Mouse (Mus musculus): Measurements from ENCODE around the gene E2f1. TPM values are rescaled to one million over a fixed set of nuclear protein-coding genes. Genes with fewer than 3 reads are reported as not detected.

Gene E2f1
- polyA plus RNA-seq, 1 experiment from 2014 or later, result 29.9 TPM

- no peak overlapping the region for H3K27ac ChIP-seq
- H3K9ac ChIP-seq, result no peak overlapping the region
- no peaks in the 10 kb centered on the region for H3K9me3 ChIP-seq
- WGBS, result 91% methylated on average over 9 of the region's 9 CpGs
- peaks cover 6% of the 10 kb centered on the region; the same call in 1 of the 2 replicates for H3K4me1 ChIP-seq
- H3K4me3 ChIP-seq, result no peak overlapping the region
- H3K27me3 ChIP-seq (replicated peaks), result no peaks in the 10 kb centered on the region
- H3K36me3 ChIP-seq, result 0 out of 2 replicates have a peak, but pooled peaks cover 3% of the 10 kb centered on the region
- ATAC-seq (ENCODE audit: low FRiP score, low read depth), result no peak
- H3K4me2 ChIP-seq (replicated peaks), result no peak overlapping the region
Measured at GRCm38 (mm10) chr2:154543567-154544347, 25.9 kb downstream of the E2f1 start.

GRCm38 (mm10) chr2:154541630-154542029 is 28.1 kb downstream of the E2f1 start:
- no peaks in the 10 kb centered on the region for H3K27me3 ChIP-seq (replicated peaks)
- no peak for ATAC-seq (ENCODE audit: low FRiP score, low read depth)
- H3K36me3 ChIP-seq, result peaks cover 13% of the 10 kb centered on the region; the same call in 1 of the 2 replicates
- no peak overlapping the region for H3K27ac ChIP-seq
- H3K4me3 ChIP-seq, result no peak overlapping the region
- no peak overlapping the region for H3K4me2 ChIP-seq (replicated peaks)
- H3K9me3 ChIP-seq, result no peaks in the 10 kb centered on the region
- no peak overlapping the region for H3K9ac ChIP-seq
- peaks cover 20% of the 10 kb centered on the region; the same call in 1 of the 2 replicates for H3K4me1 ChIP-seq
- 77% methylated on average over 2 of the region's 2 CpGs for WGBS

- no peak for ATAC-seq (ENCODE audit: low FRiP score, low read depth)
- Histone ChIP-seq H3K27ac (no peak overlapping the region), H3K36me3 (peaks cover 27% of the 10 kb centered on the region), H3K4me3 (no peak overlapping the region), H3K9ac (no peak overlapping the region), H3K9me3 (no peaks in the 10 kb centered on the region), H3K4me2 (replicated peaks) (no peak overlapping the region), H3K27me3 (replicated peaks) (no peaks in the 10 kb centered on the region), H3K4me1 (peaks cover 20% of the 10 kb centered on the region; the same call in 1 of the 2 replicates)
- WGBS, result 73% methylated on average over 3 of the region's 3 CpGs
Measured at GRCm38 (mm10) chr2:154539720-154540119, 30.0 kb downstream of the E2f1 start.

DNA sequence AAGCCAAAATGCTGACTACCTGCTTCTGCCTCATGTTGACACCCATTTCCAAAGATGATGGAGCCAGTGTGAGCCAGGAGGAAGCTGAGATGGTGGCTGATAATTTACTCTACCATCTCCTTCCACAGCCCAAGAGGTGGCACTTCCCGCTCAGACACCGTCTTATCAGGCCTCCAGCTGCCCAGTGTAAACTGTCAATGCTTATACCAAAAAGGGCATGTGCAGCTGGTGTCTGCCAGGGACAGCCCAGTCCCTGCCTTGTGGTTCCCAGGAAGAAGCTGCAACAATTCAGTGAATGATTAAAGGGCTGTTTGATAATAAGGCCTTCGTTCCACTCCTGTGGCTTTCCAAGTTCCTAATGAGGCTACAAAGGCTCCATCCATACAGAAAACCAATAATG is 31.0 kb downstream of the E2f1 start:
- no peak overlapping the region for H3K27ac ChIP-seq
- ATAC-seq (ENCODE audit: low FRiP score, low read depth), result peak; percentile 52
- peaks cover 35% of the 10 kb centered on the region for H3K36me3 ChIP-seq
- H3K4me3 ChIP-seq, result no peak overlapping the region
- no peaks in the 10 kb centered on the region for H3K9me3 ChIP-seq
- no peak overlapping the region for H3K9ac ChIP-seq
- no peak overlapping the region for H3K4me2 ChIP-seq (replicated peaks)
- peaks cover 20% of the 10 kb centered on the region; the same call in 1 of the 2 replicates for H3K4me1 ChIP-seq
- no peaks in the 10 kb centered on the region for H3K27me3 ChIP-seq (replicated peaks)
- 51% methylated on average over 3 of the region's 3 CpGs for whole genome bisulfite sequencing

GRCm38 (mm10) chr2:154538310-154538709 is 31.4 kb downstream of the E2f1 start:
- Histone ChIP-seq H3K4me1 (peaks cover 20% of the 10 kb centered on the region; the same call in 1 of the 2 replicates), H3K27ac (no peak overlapping the region), H3K4me3 (no peak overlapping the region), H3K27me3 (replicated peaks) (no peaks in the 10 kb centered on the region), H3K4me2 (replicated peaks) (no peak overlapping the region), H3K9ac (no peak overlapping the region), H3K9me3 (no peaks in the 10 kb centered on the region), H3K36me3 (peaks cover 37% of the 10 kb centered on the region)
- 67% methylated on average over 2 of the region's 2 CpGs for WGBS
- ATAC-seq (ENCODE audit: low FRiP score, low read depth), result 0 out of 2 replicates have a peak, but pooled peaks have one; percentile 25

GRCm38 (mm10) chr2:154534704-154535270 is 34.9 kb downstream of the E2f1 start:
- no peak for ATAC-seq (ENCODE audit: low FRiP score, low read depth)
- H3K27me3 ChIP-seq (replicated peaks), result no peaks in the 10 kb centered on the region
- H3K4me3 ChIP-seq, result no peak overlapping the region
- no peak overlapping the region for H3K4me2 ChIP-seq (replicated peaks)
- H3K9ac ChIP-seq, result no peak overlapping the region
- WGBS, result 94% methylated on average over 12 of the region's 12 CpGs
- peaks cover 22% of the 10 kb centered on the region; the same call in 1 of the 2 replicates for H3K4me1 ChIP-seq
- no peak overlapping the region for H3K27ac ChIP-seq
- H3K9me3 ChIP-seq, result no peaks in the 10 kb centered on the region
- peaks cover 58% of the 10 kb centered on the region for H3K36me3 ChIP-seq

GRCm38 (mm10) chr2:154532888-154533287 is 36.8 kb downstream of the E2f1 start:
- WGBS, result 53% methylated on average over 3 of the region's 3 CpGs
- Histone ChIP-seq H3K9me3 (no peaks in the 10 kb centered on the region), H3K27me3 (replicated peaks) (no peaks in the 10 kb centered on the region), H3K4me2 (replicated peaks) (no peak overlapping the region), H3K9ac (no peak overlapping the region), H3K27ac (no peak overlapping the region), H3K4me3 (no peak overlapping the region), H3K4me1 (peaks cover 8% of the 10 kb centered on the region; the same call in 1 of the 2 replicates), H3K36me3 (peaks cover 71% of the 10 kb centered on the region)
- no peak for ATAC-seq (ENCODE audit: low FRiP score, low read depth)

DNA sequence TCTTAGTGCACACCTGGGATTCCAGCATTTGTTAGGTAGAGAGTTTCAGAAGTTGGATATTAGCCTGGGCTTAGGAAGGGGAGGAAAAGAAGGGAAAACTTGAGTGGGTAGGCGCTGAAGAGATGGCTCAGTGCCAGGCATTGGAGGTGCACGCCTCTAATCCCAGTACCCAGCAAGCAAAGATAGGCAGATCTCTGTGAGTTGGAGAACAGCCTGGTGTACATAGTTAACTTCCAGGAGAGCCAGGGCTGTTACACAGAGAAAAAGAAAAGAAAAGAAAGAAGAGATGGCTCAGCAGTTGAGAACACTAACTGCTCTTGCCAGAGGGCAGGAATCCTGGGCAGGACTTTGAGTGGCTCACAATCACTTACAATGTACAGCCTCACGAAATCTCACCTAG is 43.2 kb downstream of the E2f1 start:
- Histone ChIP-seq H3K36me3 (peaks cover 60% of the 10 kb centered on the region), H3K4me1 (no peaks in the 10 kb centered on the region), H3K9ac (no peak overlapping the region), H3K9me3 (no peaks in the 10 kb centered on the region), H3K4me2 (replicated peaks) (no peak overlapping the region), H3K27ac (no peak overlapping the region), H3K27me3 (replicated peaks) (no peaks in the 10 kb centered on the region), H3K4me3 (no peak overlapping the region)
- ATAC-seq (ENCODE audit: low FRiP score, low read depth), result no peak
- WGBS, result 92% methylated on average over 3 of the region's 3 CpGs

DNA sequence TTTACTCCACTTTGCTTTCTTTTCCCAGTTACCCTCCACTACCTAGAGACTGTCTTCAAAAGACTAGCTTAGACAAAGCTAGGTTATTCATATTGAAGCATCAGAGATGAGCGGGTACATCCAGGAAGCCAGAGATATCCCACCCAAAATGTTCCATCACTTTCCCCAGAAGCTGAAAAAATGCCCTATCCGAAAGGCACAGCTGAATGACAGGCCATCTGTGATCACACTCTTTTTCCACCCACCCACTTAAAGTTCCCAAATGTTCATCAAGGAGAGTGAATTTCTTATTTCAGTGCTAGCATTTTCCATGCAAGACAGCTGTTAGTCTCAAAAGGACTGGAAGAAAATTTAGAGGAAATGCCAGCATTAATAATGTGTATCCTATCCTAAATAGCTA is 44.4 kb downstream of the E2f1 start:
- H3K4me2 ChIP-seq (replicated peaks), result no peak overlapping the region
- no peak overlapping the region for H3K9ac ChIP-seq
- H3K27me3 ChIP-seq (replicated peaks), result no peaks in the 10 kb centered on the region
- no peaks in the 10 kb centered on the region for H3K9me3 ChIP-seq
- H3K4me1 ChIP-seq, result no peaks in the 10 kb centered on the region
- H3K4me3 ChIP-seq, result no peak overlapping the region
- no peak for ATAC-seq (ENCODE audit: low FRiP score, low read depth)
- 92% methylated on average over 2 of the region's 2 CpGs for WGBS
- H3K27ac ChIP-seq, result no peak overlapping the region
- peaks cover 54% of the 10 kb centered on the region for H3K36me3 ChIP-seq

GRCm38 (mm10) chr2:154522334-154522733 is 47.4 kb downstream of the E2f1 start:
- peaks cover 46% of the 10 kb centered on the region for H3K36me3 ChIP-seq

DNA sequence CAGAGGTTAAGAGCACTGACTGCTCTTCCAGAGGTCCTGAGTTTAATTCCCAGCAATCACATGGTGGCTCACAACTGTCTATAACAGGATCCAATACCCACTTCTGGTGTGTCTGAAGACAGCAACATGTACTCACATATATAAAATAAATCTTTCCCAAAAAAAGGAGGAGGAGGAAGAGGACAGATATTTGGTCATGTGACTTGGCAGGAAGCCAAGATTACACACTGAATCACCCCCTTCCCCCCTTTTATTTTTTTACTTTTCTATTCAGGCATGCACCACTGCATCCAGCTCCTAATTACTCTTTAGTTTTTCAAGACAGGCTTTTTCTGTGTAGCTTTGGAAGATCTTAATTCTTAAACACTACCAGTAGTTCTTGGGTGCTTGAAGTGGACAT is 48.2 kb downstream of the E2f1 start:
- no peak for ATAC-seq (ENCODE audit: low FRiP score, low read depth)
- H3K4me2 ChIP-seq (replicated peaks), result no peak overlapping the region
- no peaks in the 10 kb centered on the region for H3K4me1 ChIP-seq
- no peak overlapping the region for H3K4me3 ChIP-seq
- no peaks in the 10 kb centered on the region for H3K9me3 ChIP-seq
- no peaks in the 10 kb centered on the region for H3K27me3 ChIP-seq (replicated peaks)
- peaks cover 51% of the 10 kb centered on the region for H3K36me3 ChIP-seq
- H3K9ac ChIP-seq, result no peak overlapping the region
- H3K27ac ChIP-seq, result no peak overlapping the region

More at GRCm38 (mm10) chr2:154522334-154522733, 47.4 kb downstream of the E2f1 start:
- Histone ChIP-seq H3K27ac (no peak overlapping the region), H3K4me1 (no peaks in the 10 kb centered on the region), H3K4me3 (no peak overlapping the region), H3K9ac (no peak overlapping the region), H3K4me2 (replicated peaks) (no peak overlapping the region), H3K27me3 (replicated peaks) (no peaks in the 10 kb centered on the region), H3K9me3 (no peaks in the 10 kb centered on the region)
- no peak for ATAC-seq (ENCODE audit: low FRiP score, low read depth)
- 92% methylated on average over 5 of the region's 5 CpGs for WGBS

DNA sequence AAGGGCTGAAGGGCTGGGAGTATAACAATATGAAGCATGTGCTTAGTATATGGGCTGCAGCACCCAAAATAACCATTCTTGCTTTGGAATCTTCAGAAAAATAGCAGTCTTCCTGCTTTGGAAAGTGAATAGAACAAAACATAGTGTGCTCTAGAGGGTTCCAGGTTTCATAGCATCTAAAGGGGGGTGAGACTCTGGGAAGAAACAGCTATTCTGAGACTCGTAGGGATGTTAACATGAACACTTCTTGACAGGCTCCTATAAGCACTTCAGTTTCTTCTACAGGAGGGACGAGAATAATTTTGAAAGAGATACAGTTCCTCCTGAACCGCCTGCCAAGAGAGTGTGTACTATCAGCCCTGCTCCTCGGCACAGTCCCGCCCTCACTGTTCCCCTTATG is 52.3 kb downstream of the E2f1 start:
- Histone ChIP-seq H3K4me3 (no peak overlapping the region), H3K36me3 (peaks cover 30% of the 10 kb centered on the region), H3K9ac (no peak overlapping the region), H3K27ac (no peak overlapping the region), H3K4me2 (replicated peaks) (no peak overlapping the region), H3K27me3 (replicated peaks) (no peaks in the 10 kb centered on the region), H3K9me3 (no peaks in the 10 kb centered on the region), H3K4me1 (no peaks in the 10 kb centered on the region)
- WGBS, result 95% methylated on average over 5 of the region's 5 CpGs
- no peak for ATAC-seq (ENCODE audit: low FRiP score, low read depth)
